Mouse (Mus musculus) C2C12 (cell line): Measurements from ENCODE around the gene D630003M21Rik.

Source experiments
- CEBPB ChIP-seq: IDR thresholded peaks from one replicate; pipeline ENCODE4 v1.6.1; 2011; ENCODE audit warnings: low read depth, mild to moderate bottlenecking, control low read depth, moderate library complexity
- CTCF ChIP-seq: IDR thresholded peaks from one replicate; pipeline ENCODE4 v1.5.1; 2011; ENCODE audit not compliant: control insufficient read depth, insufficient read depth, insufficient read length
- FOSL1 ChIP-seq: IDR thresholded peaks from one replicate; pipeline ENCODE4 v1.8.0; 2011; ENCODE audit warnings: mild to moderate bottlenecking, low read length; ENCODE audit not compliant: poor library complexity, insufficient read depth, severe bottlenecking
- MAX ChIP-seq: IDR thresholded peaks from one replicate; pipeline ENCODE4 v1.6.1; 2011; ENCODE audit warnings: mild to moderate bottlenecking, control low read depth
- MYOD1 ChIP-seq: IDR thresholded peaks from one replicate; pipeline ENCODE4 v1.6.1; 2011; ENCODE audit warnings: low read depth; ENCODE audit not compliant: control insufficient read depth, insufficient read length
- MYOG ChIP-seq: IDR thresholded peaks from one replicate; pipeline ENCODE4 v1.6.1; 2011; ENCODE audit not compliant: control insufficient read depth, insufficient read length; ENCODE audit errors: extremely low read depth
- USF1 ChIP-seq: IDR thresholded peaks from one replicate; pipeline ENCODE4 v1.6.1; 2011; ENCODE audit warnings: low read depth, mild to moderate bottlenecking, control low read depth, moderate library complexity

GRCm38 (mm10) chr2:158170394-158170793 lies 58.6 kb downstream of the D630003M21Rik start:
- TF ChIP-seq CTCF (no peak), MYOD1 (no peak), FOSL1 (no peak), MAX (no peak), CEBPB (no peak), USF1 (no peak), MYOG (no peak)
